Mouse (Mus musculus) brain, embryonic 14.5 days (tissue): ENCODE results near the gene Tubgcp5.

ENCODE experiments used
- CTCF ChIP-seq: fragments of 200-500 bp; IDR thresholded peaks from 2 replicates; pipeline ENCODE4 v1.5.1; 2012; ENCODE audit warnings: inconsistent platforms, mild to moderate bottlenecking, moderate library complexity, borderline replicate concordance; ENCODE audit not compliant: insufficient read depth, insufficient read length; ENCODE audit errors: extremely low read depth
- POLR2A ChIP-seq: fragments of 200-500 bp; IDR thresholded peaks from 2 replicates; pipeline ENCODE4 v1.6.1; 2012; ENCODE audit warnings: mild to moderate bottlenecking, inconsistent platforms, borderline replicate concordance; ENCODE audit not compliant: poor library complexity, insufficient read depth, insufficient read length, severe bottlenecking; ENCODE audit errors: extremely low read depth

DNA sequence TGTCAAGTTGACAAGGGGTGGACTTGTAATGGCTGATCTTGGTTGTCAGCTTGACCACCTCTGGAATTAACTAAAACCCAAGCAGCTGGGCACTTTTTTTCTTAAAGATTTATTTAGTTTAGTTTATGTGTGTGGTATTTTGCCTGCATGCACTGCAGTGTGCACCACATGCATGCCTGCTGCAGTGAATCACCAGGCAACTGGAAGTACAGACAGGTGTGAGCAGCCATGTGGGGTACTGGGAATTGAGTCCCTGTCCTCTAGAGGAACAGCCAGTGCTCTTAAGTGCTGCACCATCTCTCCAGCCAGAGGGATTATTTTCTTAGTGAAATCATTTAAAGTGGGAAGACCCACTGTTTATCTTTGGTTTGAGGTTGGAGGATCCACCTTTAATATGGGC lies 71.1 kb downstream of the Tubgcp5 start:
- TF ChIP-seq POLR2A (no peak), CTCF (no peak)
